Mouse (Mus musculus) midbrain, embryonic 14.5 days (tissue): ENCODE measurements around the gene Dnmt3b. TPM values are rescaled to one million over a fixed set of nuclear protein-coding genes. Genes with fewer than 3 reads are reported as not detected.
"Not testable (repeated sequence)": the region's sequence is repeated elsewhere in the genome, so short reads cannot be mapped to it uniquely, and the experiment has no call there.

Experiments used
- ATAC-seq: fragments of 200-750 bp; cut with Nextera tagmentation; 2 replicates; pipeline ENCODE4 v1.8.0; 2017; ENCODE audit warnings: moderate number of reproducible peaks, moderate library complexity; ENCODE audit not compliant: low FRiP score, low TSS enrichment
- DNase-seq: peaks from one replicate; pipeline ENCODE4 v3.0.0-alpha.2; 2015
- H3K27ac ChIP-seq: fragments of 300-500 bp; sonication (generic); replicated peaks from 2 replicates; pipeline ENCODE4 v1.5.1; 2014; ENCODE audit warnings: mild to moderate bottlenecking, low read depth, low read length, moderate library complexity
- H3K27me3 ChIP-seq: fragments of 300-500 bp; sonication (generic); 2 replicates; pipeline ENCODE4 v1.6.1; 2014; ENCODE audit warnings: low read length, control low read depth, mixed read lengths; ENCODE audit not compliant: control insufficient read depth, insufficient read depth
- H3K36me3 ChIP-seq: fragments of 300-500 bp; sonication (generic); 2 replicates; pipeline ENCODE4 v1.6.1; 2014; ENCODE audit warnings: low read length, control low read depth; ENCODE audit not compliant: control insufficient read depth, insufficient read depth
- H3K4me1 ChIP-seq: fragments of 300-500 bp; sonication (generic); 2 replicates; pipeline ENCODE4 v1.6.1; 2014; ENCODE audit warnings: mild to moderate bottlenecking, antibody characterized with exemption, low read length, control low read depth; ENCODE audit not compliant: control insufficient read depth, insufficient read depth
- H3K4me2 ChIP-seq: fragments of 300-500 bp; sonication (generic); 2 replicates; pipeline ENCODE4 v1.6.1; 2014; ENCODE audit warnings: mild to moderate bottlenecking, low read length, moderate library complexity
- H3K4me3 ChIP-seq: fragments of 300-500 bp; sonication (generic); replicated peaks from 2 replicates; pipeline ENCODE4 v1.5.1; 2014; ENCODE audit warnings: low read depth, low read length
- H3K9ac ChIP-seq: fragments of 300-500 bp; sonication (generic); replicated peaks from 2 replicates; pipeline ENCODE4 v1.6.1; 2014; ENCODE audit warnings: mild to moderate bottlenecking, low read length, moderate library complexity
- H3K9me3 ChIP-seq: fragments of 300-500 bp; sonication (generic); 2 replicates; pipeline ENCODE4 v1.6.1; 2016; ENCODE audit warnings: low read length, control low read depth, mixed read lengths; ENCODE audit not compliant: control insufficient read depth
- WGBS: fragments of 180-500 bp; shearing (Covaris S2); extraction: QIAGEN DNeasy Blood & Tissue Kit; methylation state at CpG from one replicate; pipeline ENCODE4 v1.1.7; 2014; 5-methylcytosine and 5-hydroxymethylcytosine counted together
- polyA plus RNA-seq: library from polyadenylated mRNA; unstranded; fragments of >200 nt; fragmentation: Nextera tagmentation; extraction: Ambion mirVana; gene quantifications from 2 replicates; pipeline ENCODE4 v1.2.1, GENCODE M21; 2014

Gene Dnmt3b
- polyA plus RNA-seq, 1 experiment from 2014 or later = 3.2 TPM

DNA sequence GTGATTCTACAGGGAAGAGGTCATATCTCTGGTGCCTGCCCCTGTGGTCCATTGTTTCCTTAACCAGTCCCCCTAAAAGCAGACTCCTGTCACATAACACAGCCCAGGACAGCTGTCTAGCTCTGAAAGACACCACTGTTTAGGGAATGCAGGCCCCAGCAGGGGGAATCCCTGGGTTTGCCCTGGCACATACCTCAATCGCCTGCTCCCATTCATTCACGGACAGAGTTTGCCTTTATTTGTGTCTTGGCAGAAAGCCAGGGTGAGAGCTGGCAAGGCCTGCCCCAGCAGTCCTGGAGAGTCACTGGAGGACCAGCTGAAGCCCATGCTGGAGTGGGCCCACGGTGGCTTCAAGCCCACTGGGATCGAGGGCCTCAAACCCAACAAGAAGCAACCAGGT is 64.0 kb downstream of the Dnmt3b start:
- no peak overlapping the region for H3K4me2 ChIP-seq
- peak; percentile 78 for DNase-seq
- WGBS = 32% methylated on average over 4 of the region's 4 CpGs
- H3K27ac ChIP-seq = peak overlapping the region; percentile 65; the same call in 1 of the 2 replicates
- no peaks in the 10 kb centered on the region for H3K27me3 ChIP-seq
- no peak overlapping the region for H3K4me3 ChIP-seq
- no peaks in the 10 kb centered on the region for H3K4me1 ChIP-seq
- ATAC-seq = peak; percentile 67
- no peak overlapping the region for H3K9ac ChIP-seq
- no peaks in the 10 kb centered on the region for H3K9me3 ChIP-seq
- H3K36me3 ChIP-seq = no peaks in the 10 kb centered on the region

DNA sequence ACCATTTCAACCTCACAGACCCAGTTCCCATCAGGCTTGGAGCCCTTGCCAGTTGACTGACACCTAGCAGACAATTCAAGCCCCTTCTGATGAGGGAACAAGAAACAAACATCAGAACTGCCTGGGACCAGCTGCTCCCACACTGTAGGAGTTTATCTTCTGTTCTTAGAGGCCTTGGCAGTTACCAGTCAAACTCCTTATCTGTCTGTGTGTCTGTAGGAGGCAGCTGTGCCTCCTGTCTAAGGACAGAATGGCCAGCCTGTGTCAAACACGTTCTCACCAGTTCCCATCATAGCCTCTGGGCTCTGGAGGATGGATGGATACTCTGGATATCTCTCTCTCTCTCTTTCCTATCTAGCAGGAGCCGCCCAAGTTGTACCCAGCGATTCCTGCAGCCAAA is 68.6 kb downstream of the Dnmt3b start:
- DNase-seq, H3K36me3 ChIP-seq, H3K9me3 ChIP-seq, H3K4me1 ChIP-seq, H3K27ac ChIP-seq, H3K9ac ChIP-seq, H3K27me3 ChIP-seq, H3K4me3 ChIP-seq, ATAC-seq, H3K4me2 ChIP-seq: not testable (repeated sequence)
- 65% methylated on average over 3 of the region's 3 CpGs for WGBS

DNA sequence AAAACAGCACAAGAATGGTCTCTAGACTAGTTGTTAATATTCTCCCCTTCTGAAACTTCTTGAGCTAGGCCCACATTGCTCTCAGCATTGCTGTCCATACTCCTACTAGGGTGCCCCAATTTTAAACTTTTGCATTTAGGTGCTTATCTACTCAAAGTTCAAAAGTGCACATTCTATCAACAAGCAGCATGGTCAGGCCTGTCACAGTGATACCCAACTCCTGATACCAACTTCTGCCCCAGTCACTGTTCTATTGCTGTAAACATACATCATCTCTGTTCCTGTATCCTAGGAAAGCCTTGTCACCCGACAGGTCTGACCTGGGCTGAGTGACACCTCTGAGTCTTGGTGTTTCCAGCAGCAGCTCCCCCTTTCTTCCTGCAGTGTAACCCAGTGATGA is 73.8 kb downstream of the Dnmt3b start:
- Histone ChIP-seq H3K4me2 (no peak overlapping the region), H3K27me3 (no peaks in the 10 kb centered on the region), H3K27ac (no peak overlapping the region), H3K9ac (no peak overlapping the region), H3K9me3 (no peaks in the 10 kb centered on the region), H3K36me3 (no peaks in the 10 kb centered on the region), H3K4me3 (no peak overlapping the region), H3K4me1 (no peaks in the 10 kb centered on the region)
- DNase-seq (no peak), ATAC-seq (no peak)
- 74% methylated on average over 1 of the region's 1 CpGs for WGBS

DNA sequence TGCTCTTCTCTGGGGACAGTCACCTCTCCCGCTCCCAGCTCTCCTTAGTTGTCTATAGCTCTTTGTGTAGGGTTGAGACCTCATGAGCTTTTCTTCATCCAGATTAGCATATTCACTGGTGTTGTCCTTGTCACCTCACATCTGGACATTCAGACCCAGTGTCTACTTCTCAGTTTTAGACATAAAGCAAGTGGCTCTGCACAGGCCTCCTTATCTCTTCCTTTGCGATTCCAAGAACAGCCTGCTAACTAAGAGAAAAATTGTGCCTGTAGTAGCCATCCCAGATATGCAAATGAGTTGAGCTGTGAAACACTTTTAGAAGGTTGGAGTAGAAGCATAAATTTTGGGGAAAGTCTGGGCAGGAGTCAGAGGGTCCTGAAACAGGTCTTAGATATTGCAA is 75.2 kb downstream of the Dnmt3b start:
- DNase-seq (no peak), ATAC-seq (no peak)
- no peaks in the 10 kb centered on the region for H3K9me3 ChIP-seq
- no peaks in the 10 kb centered on the region for H3K27me3 ChIP-seq
- no peak overlapping the region for H3K4me3 ChIP-seq
- no peaks in the 10 kb centered on the region for H3K36me3 ChIP-seq
- H3K27ac ChIP-seq = no peak overlapping the region
- no peak overlapping the region for H3K4me2 ChIP-seq
- no peak overlapping the region for H3K9ac ChIP-seq
- no peaks in the 10 kb centered on the region for H3K4me1 ChIP-seq
- 90% methylated on average over 2 of the region's 2 CpGs for WGBS

DNA sequence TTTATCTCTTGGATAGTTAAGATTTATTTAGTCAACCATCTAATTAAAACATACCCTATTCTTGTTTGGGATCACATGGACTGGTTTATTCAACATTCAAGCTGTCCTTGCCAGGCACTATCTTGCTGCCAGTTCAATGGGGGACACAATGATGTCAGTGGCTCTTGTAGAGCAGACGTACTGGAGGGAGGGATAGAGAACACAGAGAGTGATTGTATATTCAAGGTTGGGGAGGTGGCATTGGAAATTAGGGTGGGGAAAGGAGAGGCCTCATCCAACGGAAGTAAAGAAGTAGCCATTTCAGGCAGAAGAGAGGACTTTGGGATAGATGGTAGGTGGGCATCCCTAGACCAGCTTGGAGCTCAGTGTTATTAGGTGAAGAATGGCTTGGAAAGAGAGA is 75.6 kb downstream of the Dnmt3b start:
- Histone ChIP-seq H3K36me3 (no peaks in the 10 kb centered on the region), H3K4me3 (no peak overlapping the region), H3K4me2 (no peak overlapping the region), H3K9me3 (no peaks in the 10 kb centered on the region), H3K27me3 (no peaks in the 10 kb centered on the region), H3K9ac (no peak overlapping the region), H3K27ac (no peak overlapping the region), H3K4me1 (no peaks in the 10 kb centered on the region)
- 73% methylated on average over 2 of the region's 2 CpGs for WGBS
- DNase-seq (no peak), ATAC-seq (no peak)

DNA sequence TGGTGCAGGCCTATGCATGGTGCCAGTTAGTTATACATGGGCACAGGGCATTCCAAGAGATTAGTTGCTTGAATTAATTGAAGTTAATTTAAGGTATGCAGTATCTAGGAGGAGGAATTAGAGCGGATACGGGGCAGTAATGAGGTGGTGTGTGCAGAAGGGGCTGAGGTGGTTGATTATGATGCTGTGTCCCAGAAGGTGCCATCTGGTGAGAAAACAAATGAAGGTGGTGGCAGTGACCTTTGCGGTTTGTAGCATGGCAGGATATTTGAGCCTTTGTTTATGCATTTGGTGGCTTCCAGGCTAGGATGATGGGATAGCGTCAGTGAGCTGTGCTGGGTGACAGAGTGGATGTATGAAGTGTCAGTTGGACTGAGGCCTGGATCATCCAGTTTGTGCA is 76.0 kb downstream of the Dnmt3b start:
- no peak overlapping the region for H3K4me3 ChIP-seq
- ATAC-seq (no peak), DNase-seq (no peak)
- no peak overlapping the region for H3K27ac ChIP-seq
- H3K36me3 ChIP-seq = no peaks in the 10 kb centered on the region
- H3K4me1 ChIP-seq = no peaks in the 10 kb centered on the region
- no peaks in the 10 kb centered on the region for H3K27me3 ChIP-seq
- H3K4me2 ChIP-seq = no peak overlapping the region
- no peaks in the 10 kb centered on the region for H3K9me3 ChIP-seq
- 92% methylated on average over 4 of the region's 4 CpGs for WGBS
- no peak overlapping the region for H3K9ac ChIP-seq

DNA sequence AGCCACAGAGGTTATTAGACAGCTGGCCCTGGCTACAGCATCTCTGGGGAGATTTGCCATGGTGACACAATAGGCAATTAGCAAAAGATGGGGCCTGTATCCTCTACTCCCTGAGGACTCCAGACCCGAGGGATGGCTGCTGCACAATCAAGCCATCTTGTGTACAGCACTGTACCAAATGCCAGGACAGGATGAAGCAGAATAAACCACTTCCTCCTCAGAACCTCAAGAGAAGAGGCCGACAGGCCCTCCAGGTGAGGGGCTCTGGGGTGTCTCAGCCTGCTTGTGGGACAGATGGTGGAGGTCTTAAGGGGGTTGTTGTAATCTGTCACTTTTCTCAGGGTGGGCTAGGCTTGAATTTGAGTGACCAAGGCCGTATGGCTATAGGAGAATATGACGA is 84.8 kb downstream of the Dnmt3b start:
- no peak overlapping the region for H3K9ac ChIP-seq
- no peak overlapping the region for H3K4me2 ChIP-seq
- no peaks in the 10 kb centered on the region for H3K36me3 ChIP-seq
- 81% methylated on average over 4 of the region's 4 CpGs for WGBS
- no peak for ATAC-seq
- no peaks in the 10 kb centered on the region for H3K27me3 ChIP-seq
- H3K27ac ChIP-seq = no peak overlapping the region
- DNase-seq = no peak
- no peaks in the 10 kb centered on the region for H3K4me1 ChIP-seq
- H3K4me3 ChIP-seq = no peak overlapping the region
- no peaks in the 10 kb centered on the region for H3K9me3 ChIP-seq

Other genes starting within 250 kb of the Dnmt3b start
- gene 4930404H24Rik, start 156.7 kb upstream of the Dnmt3b start, polyA plus RNA-seq = not detected in 2 replicates
- 44.8 and 51.7 TPM in 2 replicates for gene Nol4l, start 119.5 kb upstream of the Dnmt3b start, polyA plus RNA-seq
- gene Commd7, start 16.7 kb upstream of the Dnmt3b start, polyA plus RNA-seq = 76.0 and 92.8 TPM in 2 replicates
- 0.17 TPM in 1 of 2 replicates, not detected in the other for gene Dnmt3c, start 47.2 kb downstream of the Dnmt3b start, polyA plus RNA-seq
- gene Mapre1, start 91.8 kb downstream of the Dnmt3b start, polyA plus RNA-seq = 369 and 443 TPM in 2 replicates
- gene Efcab8, start 130.5 kb downstream of the Dnmt3b start, polyA plus RNA-seq = not detected in 2 replicates
- gene Sun5, start 221.6 kb downstream of the Dnmt3b start, polyA plus RNA-seq = not detected in 2 replicates
- not detected in 2 replicates for gene Bpifb2, start 225.6 kb downstream of the Dnmt3b start, polyA plus RNA-seq